Mouse (Mus musculus) cortical plate, adult 2 months (tissue): ENCODE measurements around the gene Samhd1.

Source experiments
- CTCF ChIP-seq: fragments of 200-500 bp; IDR thresholded peaks from 2 replicates; pipeline ENCODE4 v1.5.1; 2011; ENCODE audit warnings: mild to moderate bottlenecking, control low read depth, low read length; ENCODE audit not compliant: insufficient read depth; ENCODE audit errors: extremely low read depth
- POLR2A ChIP-seq: fragments of 200-500 bp; IDR thresholded peaks from 2 replicates; pipeline ENCODE4 v1.6.1; 2011; ENCODE audit warnings: mild to moderate bottlenecking, low read length, control low read depth; ENCODE audit not compliant: insufficient read depth; ENCODE audit errors: extremely low read depth

- TF ChIP-seq CTCF (no peak), POLR2A (no peak)
These were observed 57.4 kb downstream of the Samhd1 start for GRCm38 (mm10) chr2:157077641-157078058.
